In genomic region chr9:41464057-41464685, GRCm38 (mm10) we compare ENCODE assay signal across 8 mouse cellular contexts.
A peak's percentile ranks its signal among the peaks of the same experiment; 100 is the strongest.
DNase-seq lines count a peak whose midpoint lies in the region; ATAC-seq and TF ChIP-seq lines count a peak whose summit lies in the region.

No protein-coding gene starts in this region.

- ATAC-seq in cerebellum, adult (ENCODE audit: insufficient number of reproducible peaks, low FRiP score, low TSS enrichment): peak; percentile 56; the same call in 1 of the 2 replicates
- ATAC-seq in embryonic facial prominence, embryonic 14.5 days (ENCODE audit: low read depth): peak; percentile 48; the same call in 1 of the 2 replicates
- ATAC-seq in midbrain, postnatal 0 days (ENCODE audit: low FRiP score): peak; percentile 88

- H3K4me3 ChIP-seq in embryonic facial prominence, embryonic 14.5 days (ENCODE audit: low read depth, low read length): no peak overlapping the region
- no peak overlapping the region for H3K4me3 ChIP-seq in midbrain, postnatal 0 days (ENCODE audit: low read depth, low read length)

- H3K4me2 ChIP-seq in embryonic facial prominence, embryonic 14.5 days (ENCODE audit: low read depth, low read length): no peak overlapping the region
- no peak overlapping the region for H3K4me2 ChIP-seq in midbrain, postnatal 0 days (ENCODE audit: low read depth, low read length, poor library complexity, severe bottlenecking)

- H3K27ac ChIP-seq in embryonic facial prominence, embryonic 14.5 days (replicated peaks; ENCODE audit: low read depth, low read length): no peak overlapping the region
- H3K27ac ChIP-seq in midbrain, postnatal 0 days (ENCODE audit: low read depth, low read length): 0 out of 2 replicates have a peak overlapping the region, but pooled peaks have one; percentile 1

- no peak overlapping the region for H3K9ac ChIP-seq in embryonic facial prominence, embryonic 14.5 days (ENCODE audit: low read depth, low read length)
- no peak overlapping the region for H3K9ac ChIP-seq in midbrain, postnatal 0 days (replicated peaks; ENCODE audit: low read length, poor library complexity, severe bottlenecking)

- no peaks in the 10 kb centered on the region for H3K27me3 ChIP-seq in embryonic facial prominence, embryonic 14.5 days (replicated peaks; ENCODE audit: control insufficient read depth, insufficient read depth, low read length)
- no peaks in the 10 kb centered on the region for H3K27me3 ChIP-seq in midbrain, postnatal 0 days (ENCODE audit: insufficient read depth, low read length)

- TF ChIP-seq CTCF in midbrain, postnatal 0 days (IDR thresholded peaks at IDR 0.05): no peak

- H3K9me3 ChIP-seq in embryonic facial prominence, embryonic 14.5 days (ENCODE audit: control insufficient read depth, low read length): no peaks in the 10 kb centered on the region
- H3K9me3 ChIP-seq in midbrain, postnatal 0 days (ENCODE audit: low read length): no peaks in the 10 kb centered on the region

- 69% methylated on average over 8 of the region's 8 CpGs for WGBS in embryonic facial prominence, embryonic 14.5 days
- 40% methylated on average over 8 of the region's 8 CpGs for WGBS in midbrain, postnatal 0 days

- H3K4me1 ChIP-seq in embryonic facial prominence, embryonic 14.5 days (ENCODE audit: control insufficient read depth, insufficient read depth, low read length): peaks cover 4% of the 10 kb centered on the region
- H3K4me1 ChIP-seq in midbrain, postnatal 0 days (ENCODE audit: insufficient read depth, low read length): no peaks in the 10 kb centered on the region

- peak; percentile 53 for DNase-seq in embryonic facial prominence, embryonic 14.5 days (ENCODE audit: low spot score)
- DNase-seq in layer of hippocampus, adult 9-10 months (ENCODE audit: low spot score): peak; percentile 48
- peak; percentile 92 for DNase-seq in midbrain, postnatal 0 days (ENCODE audit: low spot score)
- no peak for DNase-seq in kidney, postnatal 10 days
- DNase-seq in embryo, embryonic 10 days (ENCODE audit: low spot score): no peak
- DNase-seq in lung, postnatal 4 days: no peak
- DNase-seq in adrenal gland, adult 18-20 months (ENCODE audit: low spot score in 2 of 2): no peak

- no peaks in the 10 kb centered on the region for H3K36me3 ChIP-seq in embryonic facial prominence, embryonic 14.5 days (ENCODE audit: control insufficient read depth, insufficient read depth, low read length)
- H3K36me3 ChIP-seq in midbrain, postnatal 0 days (ENCODE audit: insufficient read depth, low read length): no peaks in the 10 kb centered on the region

Comparison
In these comparisons a context has a peak if more than half of its experiments do, and no peak if none do; other contexts are left out.
1. DNase-seq: peak in embryonic facial prominence, embryonic 14.5 days (single experiment), layer of hippocampus, adult 9-10 months (single experiment) and midbrain, postnatal 0 days (single experiment); none in kidney, postnatal 10 days (single experiment), embryo, embryonic 10 days (single experiment), lung, postnatal 4 days (0 of 2) and adrenal gland, adult 18-20 months (0 of 2).
2. Peak in every context shown above with its lines, with median percentiles within 50 percentile points of each other: ATAC-seq.